Mouse (Mus musculus) right cerebral cortex, postnatal 14 days (tissue): ENCODE results near the gene Gins2.

Experiments
- DNase-seq: peaks from one replicate; pipeline ENCODE4 v3.0.0; 2022

Gene Gins2

DNA sequence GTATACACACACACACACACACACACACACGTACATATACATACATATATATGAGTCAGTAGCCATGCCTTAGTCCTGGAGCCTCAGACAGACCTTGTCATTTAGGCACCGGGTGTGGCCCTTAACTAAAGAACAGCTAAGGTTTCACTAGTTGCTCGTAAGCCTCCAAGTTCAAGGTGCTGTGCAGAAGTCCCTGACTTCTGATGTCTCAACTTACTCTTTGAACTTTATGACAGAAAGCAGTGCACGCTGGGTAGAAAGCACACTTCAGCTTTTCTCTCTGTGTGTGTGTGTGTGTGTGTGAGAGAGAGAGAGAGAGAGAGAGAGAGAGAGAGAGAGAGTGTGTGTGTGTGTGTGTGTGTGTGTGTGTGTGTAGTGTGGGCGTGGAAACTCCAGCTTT is 44.9 kb downstream of the Gins2 start:
- DNase-seq = no peak

DNA sequence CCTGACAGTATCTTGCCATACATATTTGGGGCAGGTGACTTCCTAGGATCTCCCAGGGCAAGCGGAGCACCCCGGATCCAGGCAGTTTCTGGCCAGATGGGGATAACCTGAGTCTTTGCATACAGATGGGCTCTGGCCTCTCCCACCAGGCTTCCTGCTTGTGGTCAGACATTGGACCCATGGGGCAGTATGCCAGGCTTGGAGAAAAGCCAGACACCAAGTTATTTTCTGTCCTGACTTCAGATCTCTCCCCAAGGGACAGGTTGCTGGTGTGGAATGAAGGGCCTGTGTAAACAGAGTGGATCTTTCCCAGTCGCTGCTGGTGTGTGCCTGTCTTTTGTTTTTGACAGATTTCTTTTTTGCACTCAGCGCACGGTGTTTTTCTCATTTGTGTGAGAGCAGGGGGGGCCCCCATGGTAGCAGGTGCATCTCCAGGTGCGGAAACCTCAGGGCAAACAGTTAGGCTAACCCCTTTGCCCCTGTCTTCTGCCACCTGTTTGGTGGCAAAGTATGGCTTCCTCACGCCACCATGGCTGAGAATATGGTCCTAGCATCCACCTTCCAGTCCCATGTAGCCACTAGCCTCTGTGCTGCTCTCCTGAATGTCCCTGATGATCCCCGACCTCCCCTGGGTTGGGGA is 45.6 kb downstream of the Gins2 start:
- no peak for DNase-seq

- DNase-seq = no peak
These were observed 46.1 kb downstream of the Gins2 start for GRCm38 (mm10) chr8:120542995-120543394.

- DNase-seq = no peak
These were observed 49.1 kb downstream of the Gins2 start for GRCm38 (mm10) chr8:120539775-120540625.

DNA sequence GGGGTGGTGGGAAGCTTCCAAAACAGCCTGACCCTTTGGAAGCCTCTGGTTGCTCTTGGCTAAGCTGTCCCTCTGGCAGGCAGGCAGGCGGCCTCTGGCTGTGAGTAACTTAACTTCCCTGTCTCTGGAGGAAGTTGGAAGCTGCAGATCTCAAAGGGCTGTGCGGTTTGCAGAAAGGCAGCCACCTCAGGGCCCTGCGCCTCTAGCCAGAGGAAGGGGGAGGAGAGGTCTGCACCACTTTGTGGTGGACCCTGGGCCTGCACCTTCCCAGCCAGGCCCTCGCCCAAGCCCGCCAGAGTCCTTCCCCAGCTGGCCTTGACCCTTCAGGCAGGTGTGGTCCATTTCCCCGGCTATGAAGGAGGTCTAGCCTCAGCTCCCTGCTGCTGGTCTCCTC is 49.7 kb downstream of the Gins2 start:
- no peak for DNase-seq

DNA sequence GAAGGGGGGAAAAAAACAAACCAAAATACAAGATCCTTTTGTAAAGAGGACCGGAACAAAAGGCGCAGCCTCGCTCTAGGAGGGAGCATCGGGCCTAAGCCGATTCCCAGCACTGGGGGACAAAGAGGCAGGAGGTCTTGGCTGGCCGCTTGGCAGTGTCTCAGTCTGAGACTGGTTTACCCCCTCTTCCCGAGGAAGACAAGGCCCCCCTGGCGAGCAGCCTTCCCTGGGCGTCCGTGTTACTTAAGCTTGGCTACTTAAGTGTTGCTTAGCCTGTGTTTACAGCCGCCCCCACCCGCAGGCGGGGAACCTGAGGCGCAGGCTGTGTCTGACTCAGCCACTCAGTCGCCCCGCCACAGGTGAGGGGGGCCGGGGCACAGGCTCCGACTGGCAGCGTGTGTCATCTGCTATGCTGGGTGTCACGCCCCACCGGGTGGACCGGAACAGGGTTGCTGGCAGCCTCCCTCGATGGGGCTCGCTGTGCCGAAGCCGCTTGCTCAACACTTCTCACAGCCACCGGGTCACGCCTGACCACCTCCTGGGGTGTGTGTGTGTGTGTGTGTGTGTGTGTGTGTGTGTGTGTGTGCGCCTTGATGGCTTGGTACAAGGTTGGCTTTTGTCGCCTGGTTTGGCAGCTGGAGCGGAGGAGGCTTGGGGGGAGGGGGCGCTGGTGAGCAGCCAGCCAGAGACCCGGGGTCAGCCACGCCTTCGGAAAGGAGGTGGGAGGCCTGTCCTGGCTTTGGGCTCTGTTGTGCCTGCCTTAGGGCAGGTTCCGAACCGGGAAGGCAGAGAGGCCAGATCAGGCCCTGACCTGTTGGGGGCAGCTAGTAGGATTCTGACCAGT is 50.5 kb downstream of the Gins2 start:
- DNase-seq = peak; percentile 62

GRCm38 (mm10) chr8:120537818-120538396 is 51.2 kb downstream of the Gins2 start:
- DNase-seq = peak; percentile 65

- peak; percentile 65 for DNase-seq
These were observed 51.8 kb downstream of the Gins2 start for GRCm38 (mm10) chr8:120537207-120537817.

- DNase-seq = no peak
These were observed 52.5 kb downstream of the Gins2 start for GRCm38 (mm10) chr8:120536306-120537206.

GRCm38 (mm10) chr8:120535452-120536305 is 53.4 kb downstream of the Gins2 start:
- DNase-seq = peak; percentile 76

DNA sequence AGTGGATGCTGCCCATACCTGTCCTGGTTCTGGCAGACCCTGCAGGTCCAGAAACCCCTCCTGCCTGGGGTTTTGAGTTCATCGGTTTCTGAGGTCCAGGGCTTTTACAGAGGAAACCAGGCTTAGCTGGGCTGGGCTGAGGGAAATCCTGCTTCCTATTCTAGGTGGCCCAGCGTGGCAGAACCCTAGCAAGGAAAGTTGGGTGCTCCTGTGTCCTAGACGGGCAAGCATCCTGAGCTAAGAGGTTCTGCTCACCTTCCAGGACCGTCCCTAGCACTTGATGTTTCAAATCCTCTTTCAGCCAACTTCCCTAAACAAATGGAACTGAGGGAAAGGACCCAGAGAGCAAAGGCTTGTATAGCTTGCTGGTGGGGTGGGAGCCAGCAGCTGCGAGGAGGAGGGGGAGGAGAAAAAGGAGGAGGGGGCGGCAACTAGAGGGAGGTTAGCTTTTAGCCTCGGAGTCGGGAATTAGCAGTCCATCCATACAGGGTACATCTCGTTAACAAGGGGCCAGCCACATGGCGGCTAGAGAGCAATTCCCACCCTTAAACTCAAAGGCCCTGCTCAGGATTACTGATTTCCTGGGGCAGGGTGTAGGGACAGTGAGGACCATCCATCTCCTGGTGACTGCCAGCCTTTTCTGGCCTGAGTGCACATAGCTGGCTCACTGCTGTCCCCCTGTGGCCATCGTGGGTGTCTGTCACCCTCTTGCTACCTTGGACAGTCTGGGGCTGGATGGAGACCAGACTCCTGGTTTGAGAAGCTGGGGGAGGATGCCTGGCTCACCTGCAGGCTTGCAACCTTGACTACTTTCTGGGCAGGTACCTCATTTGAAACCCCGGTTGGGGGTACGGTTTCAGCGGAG is 54.4 kb downstream of the Gins2 start:
- peak; percentile 69 for DNase-seq

GRCm38 (mm10) chr8:120534080-120534479 is 55.0 kb downstream of the Gins2 start:
- DNase-seq = no peak

DNA sequence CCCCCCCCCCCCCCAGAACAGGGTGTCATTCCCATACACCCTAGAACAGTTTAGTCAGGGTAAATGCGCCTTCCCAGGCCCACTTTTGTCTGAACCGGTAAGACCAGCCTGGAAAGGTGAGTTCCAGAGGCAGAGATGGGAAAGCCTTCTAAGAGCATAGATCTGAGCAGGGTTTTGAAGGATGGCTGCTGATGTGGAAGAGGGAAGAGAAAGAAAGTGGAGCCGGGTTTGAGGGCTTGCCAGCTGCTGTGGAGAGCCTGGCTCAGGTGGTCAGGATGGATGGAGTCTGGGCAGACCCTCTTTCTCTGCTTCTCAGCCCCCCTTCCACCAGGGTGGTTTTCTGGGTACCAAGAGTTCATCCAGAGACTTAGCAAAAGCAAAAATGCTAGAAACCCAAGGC is 55.7 kb downstream of the Gins2 start:
- DNase-seq = no peak

DNA sequence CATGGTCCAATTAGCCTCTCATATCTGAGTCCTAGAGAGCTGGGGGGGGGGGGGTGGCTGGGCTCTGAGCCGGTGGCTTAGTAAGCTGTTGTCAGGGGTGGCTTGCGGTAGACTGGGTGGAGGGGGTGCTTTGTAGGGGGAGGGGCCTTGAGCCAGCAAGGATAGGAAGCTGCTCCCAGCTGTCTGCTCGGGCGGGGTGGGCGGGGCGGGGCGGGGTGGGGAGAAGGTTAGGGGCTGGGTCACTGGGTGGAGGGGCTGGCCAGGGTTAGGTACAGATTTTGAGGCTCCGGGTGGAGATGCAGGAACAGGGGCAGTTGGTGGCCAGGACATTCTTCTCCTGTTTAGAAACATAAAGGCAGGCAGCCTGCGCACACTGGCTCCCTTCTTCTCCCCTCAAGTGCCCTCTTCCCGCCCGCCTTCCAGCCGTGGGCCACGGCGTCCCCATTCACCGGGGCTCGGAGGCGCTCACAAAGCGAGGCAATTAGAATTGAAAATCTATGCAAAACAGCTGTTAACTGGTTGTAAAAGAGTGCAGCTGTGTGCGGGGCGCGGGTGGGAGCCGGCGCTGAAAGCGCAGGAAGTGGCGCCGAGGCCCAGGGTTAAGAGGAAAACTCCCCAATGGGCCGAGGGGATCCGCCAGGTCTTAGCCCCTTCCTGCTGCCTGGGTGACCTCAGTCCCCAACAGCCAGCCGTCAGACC is 56.4 kb downstream of the Gins2 start:
- peak; percentile 52 for DNase-seq

DNA sequence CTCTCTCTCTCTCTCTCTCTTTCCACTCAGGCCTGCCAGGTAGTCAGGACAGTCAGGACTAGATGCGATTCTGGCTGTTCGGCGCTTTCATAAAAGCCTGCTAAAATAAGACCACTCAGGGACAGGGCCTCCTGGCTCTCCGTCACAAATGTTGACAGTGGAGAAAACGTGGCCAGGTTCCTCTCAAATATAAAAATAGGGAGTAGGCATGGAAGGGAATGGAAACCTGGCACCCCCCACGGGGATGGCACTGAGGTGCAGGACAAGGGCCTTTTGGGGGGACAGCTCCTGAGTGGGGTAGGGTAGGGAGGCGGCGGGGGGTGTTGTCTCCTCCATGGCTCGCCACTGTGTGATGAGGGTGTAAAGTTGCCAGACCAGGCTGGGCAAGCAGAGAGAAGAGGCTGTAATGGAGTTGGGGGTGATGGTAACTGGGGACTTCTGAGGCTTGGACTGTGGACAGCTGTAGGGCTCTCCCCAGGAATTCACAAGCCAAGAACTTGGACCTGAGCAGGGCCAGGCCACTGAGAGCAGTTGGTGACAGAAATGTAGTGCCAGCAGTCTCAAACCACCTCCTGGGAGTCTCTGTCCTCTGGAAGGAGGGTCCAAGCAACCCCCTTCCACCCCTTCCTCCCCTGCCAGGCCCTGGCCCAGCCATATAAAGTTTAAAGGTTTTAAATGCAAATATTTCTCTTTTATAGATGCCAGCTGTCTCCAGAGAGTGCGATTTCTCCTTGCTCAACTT is 57.2 kb downstream of the Gins2 start:
- DNase-seq = no peak

GRCm38 (mm10) chr8:120530954-120531656 is 58.0 kb downstream of the Gins2 start:
- DNase-seq = no peak

GRCm38 (mm10) chr8:120529226-120529625 is 59.9 kb downstream of the Gins2 start:
- DNase-seq = no peak
